Mouse (Mus musculus) megakaryocyte-erythroid progenitor cell, adult 5-6 weeks (primary cell): ENCODE data around the gene Nedd8. TPM values are rescaled to one million over a fixed set of nuclear protein-coding genes. Genes with fewer than 3 reads are reported as not detected.

Experiments
- ATAC-seq: replicated peaks from 2 replicates; pipeline ENCODE4 v1.8.0; 2016; ENCODE audit warnings: mild to moderate bottlenecking, inconsistent platforms; ENCODE audit not compliant: severe bottlenecking, poor library complexity, low FRiP score, low TSS enrichment
- total RNA-seq, 2 experiments: library from RNA; stranded (forward) in 1 of 2; stranded (reverse) in 1 of 2; fragments of 200-1000, 215-1000 nt in 1 of 2; fragments of >200 nt in 1 of 2; fragmentation: Nextera tagmentation in 1 of 2; gene quantifications; 2 replicates each; pipeline ENCODE4 v1.2.3; 2014 to 2017

Nedd8 gene
- total RNA-seq (2014; fragmentation: Nextera tagmentation) (398 and 455 TPM in 2 replicates), total RNA-seq (2017) (365 and 374 TPM in 2 replicates)

GRCm38 (mm10) chr14:55671833-55672740, at the start of gene Nedd8, which contains the start of gene Gmpr2:
Gene Nedd8 (minus strand): TSS chr14:55672124.
Gene Gmpr2 (plus strand): TSS chr14:55671941.
- peak; percentile 99 for ATAC-seq

- no peak for ATAC-seq
Observed at GRCm38 (mm10) chr14:55721076-55721475, 49.2 kb upstream of the Nedd8 start.

GRCm38 (mm10) chr14:55720666-55721065, 48.7 kb upstream of the Nedd8 start:
- no peak for ATAC-seq

GRCm38 (mm10) chr14:55719737-55720136, 47.8 kb upstream of the Nedd8 start:
- no peak for ATAC-seq

- no peak for ATAC-seq
Observed at GRCm38 (mm10) chr14:55716884-55717283, 45.0 kb upstream of the Nedd8 start.

GRCm38 (mm10) chr14:55716271-55716670, 44.3 kb upstream of the Nedd8 start:
- no peak for ATAC-seq

- peak; percentile 46 for ATAC-seq
Observed at GRCm38 (mm10) chr14:55714893-55715292, 43.0 kb upstream of the Nedd8 start.

GRCm38 (mm10) chr14:55713729-55714122, 41.8 kb upstream of the Nedd8 start, which contains the start of gene Tgm1:
Gene Tgm1 (minus strand): TSS chr14:55713926.
- no peak for ATAC-seq

GRCm38 (mm10) chr14:55713007-55713728, 41.2 kb upstream of the Nedd8 start:
- ATAC-seq, result no peak; the same call in 1 of the 2 replicates

GRCm38 (mm10) chr14:55711786-55712185, 39.9 kb upstream of the Nedd8 start:
- ATAC-seq, result no peak

GRCm38 (mm10) chr14:55709509-55709908, 37.6 kb upstream of the Nedd8 start:
- no peak for ATAC-seq

GRCm38 (mm10) chr14:55707397-55707796, 35.5 kb upstream of the Nedd8 start:
- ATAC-seq, result peak; percentile 73

GRCm38 (mm10) chr14:55706051-55706600, 34.2 kb upstream of the Nedd8 start:
- ATAC-seq, result 0 out of 2 replicates have a peak, but pooled peaks have one; percentile 28

- no peak for ATAC-seq
Observed at GRCm38 (mm10) chr14:55702761-55703160, 30.8 kb upstream of the Nedd8 start.

- ATAC-seq, result no peak
Observed at GRCm38 (mm10) chr14:55701131-55701530, 29.2 kb upstream of the Nedd8 start.

GRCm38 (mm10) chr14:55697226-55697625, 25.3 kb upstream of the Nedd8 start:
- no peak for ATAC-seq

GRCm38 (mm10) chr14:55689433-55689832, 17.5 kb upstream of the Nedd8 start:
- ATAC-seq, result no peak

- 0 out of 2 replicates have a peak, but pooled peaks have one; percentile 1 for ATAC-seq
Observed at GRCm38 (mm10) chr14:55682118-55682493, 10.2 kb upstream of the Nedd8 start.

- ATAC-seq, result peak; percentile 93
Observed at GRCm38 (mm10) chr14:55681160-55682117, 9.5 kb upstream of the Nedd8 start, which contains the start of gene Tinf2. Gene Tinf2 (minus strand): TSS chr14:55681820.
